19 mouse cellular contexts compared by ENCODE assay signal in genomic region chr8:128283365-128283764, GRCm38 (mm10).
A peak's percentile ranks its signal among the peaks of the same experiment; 100 is the strongest.
DNase-seq lines count a peak whose midpoint lies in the region; ATAC-seq lines count a peak whose summit lies in the region.
"Had no signal": no experiment of that assay in that cellular context is flagged by ENCODE, and none has a peak within 500 bp of the region (broad histone marks: within the 10 kb centered on the region; RNA-seq: fewer than 3 reads in every experiment).

No protein-coding gene starts in this region.

- DNase-seq in A20 (ENCODE audit: low read depth, low spot score), result peak; percentile 4
- DNase-seq in urinary bladder, adult 18-20 months (ENCODE audit: low spot score in 2 of 2), result no peak
- DNase-seq in right cerebral cortex, postnatal 4 days, result no peak
- DNase-seq in embryo, embryonic 9.5 days (ENCODE audit: extremely low spot score), result no peak
- DNase-seq: adrenal gland, adult 2 months; adrenal gland, postnatal 14 days; cerebellum, adult 11 months; cerebellum, adult 2 months; cerebellum, adult 9-11 months; cerebellum, postnatal 25 days; embryo, embryonic 11 days; forebrain, postnatal 0 days; gastrocnemius, adult 2 months; gastrocnemius, postnatal 14 days had no signal

- ATAC-seq in common myeloid progenitor, adult 5-6 weeks (replicated peaks; ENCODE audit: low read depth, poor library complexity, severe bottlenecking), result peak; percentile 61
- ATAC-seq in megakaryocyte progenitor cell, adult 5-6 weeks (replicated peaks; ENCODE audit: poor library complexity), result peak; percentile 64
- ATAC-seq: forebrain, embryonic 14.5 days; forebrain, postnatal 0 days; hindbrain, embryonic 16.5 days; intestine, embryonic 15.5 days had no signal
